Mouse (Mus musculus) G1E (cell line): Measurements from ENCODE around the gene H2afy2.

Experiments
- CTCF ChIP-seq: IDR thresholded peaks from 2 replicates; pipeline ENCODE4 v1.5.1; 2012; ENCODE audit warnings: low read depth, low read length, inconsistent platforms, mixed read lengths
- GATA1 ChIP-seq: IDR thresholded peaks from 2 replicates; pipeline ENCODE4 v1.6.1; 2012; ENCODE audit warnings: borderline replicate concordance, low read length, inconsistent platforms, mixed read lengths
- GATA2 ChIP-seq: IDR thresholded peaks from 2 replicates; pipeline ENCODE4 v1.6.1; 2012; ENCODE audit warnings: low read depth, low read length, inconsistent platforms, borderline replicate concordance
- POLR2AphosphoS5 ChIP-seq: IDR thresholded peaks from 2 replicates; pipeline ENCODE4 v1.6.1; 2012; ENCODE audit warnings: low read depth, low read length, inconsistent platforms; ENCODE audit not compliant: insufficient replicate concordance
- TAL1 ChIP-seq: conservative IDR thresholded peaks from 2 replicates; pipeline ENCODE4 v1.6.1; 2012; ENCODE audit warnings: low read depth, low read length, inconsistent platforms, mixed read lengths

GRCm38 (mm10) chr10:61741306-61741705, 42.6 kb downstream of the H2afy2 start:
- TF ChIP-seq TAL1 (no peak), CTCF (no peak), POLR2AphosphoS5 (no peak), GATA2 (no peak), GATA1 (no peak)
